Comparison of ENCODE assay signal across 22 mouse cellular contexts in the genomic region with DNA sequence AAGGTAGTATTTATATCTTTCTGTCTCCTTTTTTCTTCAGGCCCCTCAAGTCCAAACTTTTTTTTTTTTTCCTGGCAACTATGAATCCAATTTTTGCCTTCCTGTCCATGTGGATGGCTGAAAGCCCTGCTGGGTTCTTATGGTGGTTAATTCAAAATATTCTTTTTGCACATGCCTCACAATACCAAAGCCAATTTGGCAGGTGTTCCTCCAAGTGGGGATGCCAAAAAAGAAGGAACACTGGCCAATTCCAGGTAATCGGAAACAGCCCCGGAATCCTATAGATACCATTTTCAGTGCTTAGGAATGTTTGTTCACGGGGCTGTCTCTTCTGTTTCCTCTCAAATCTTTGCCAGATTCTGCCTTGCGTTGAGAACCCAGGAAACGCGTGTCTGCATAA.
DNase-seq lines count a peak whose midpoint lies in the region; ATAC-seq and TF ChIP-seq lines count a peak whose summit lies in the region.
"Had no signal": no experiment of that assay in that cellular context is flagged by ENCODE, and none has a peak within 500 bp of the region (broad histone marks: within the 10 kb centered on the region; RNA-seq: fewer than 3 reads in every experiment).

No protein-coding gene starts in this region.

- no peaks in the 10 kb centered on the region for H3K27me3 ChIP-seq in forebrain, postnatal 0 days (ENCODE audit: insufficient read depth, low read length)
- H3K27me3 ChIP-seq in forebrain, embryonic 13.5 days, result no peaks in the 10 kb centered on the region
- H3K27me3 ChIP-seq: CH12.LX; midbrain, embryonic 15.5 days had no signal

- peak; percentile 3 for DNase-seq in cerebellum, adult 11-12 months
- peak; percentile 49 for DNase-seq in forebrain, postnatal 0 days
- peak; percentile 18 for DNase-seq in brain, adult 2 months (ENCODE audit: low read depth, low spot score)
- DNase-seq in cerebellum, postnatal 36 days, result peak; percentile 13 to 27
- DNase-seq in heart, postnatal 36 days, result no peak
- DNase-seq: adrenal gland, adult 2 months; adrenal gland, postnatal 36 days; gastrocnemius, postnatal 10 days; heart, postnatal 14 days; kidney, adult 8-10 months; kidney, postnatal 4 days; liver; lung, adult 2 months; lung, postnatal 10 days had no signal

- H3K4me3 ChIP-seq in forebrain, postnatal 0 days (ENCODE audit: low read depth, low read length), result no peak overlapping the region
- H3K4me3 ChIP-seq in forebrain, embryonic 13.5 days, result no peak overlapping the region
- H3K4me3 ChIP-seq: midbrain, embryonic 15.5 days had no signal

- no peak overlapping the region for H3K9ac ChIP-seq in forebrain, postnatal 0 days
- no peak overlapping the region for H3K9ac ChIP-seq in forebrain, embryonic 13.5 days
- H3K9ac ChIP-seq: liver, embryonic 14.5 days; midbrain, embryonic 15.5 days had no signal

- intact Hi-C loops in heart, postnatal 36 days (cut with DNase I), result no loop called here

- no peak overlapping the region for H3K4me2 ChIP-seq in forebrain, postnatal 0 days (ENCODE audit: low read depth)
- no peak overlapping the region for H3K4me2 ChIP-seq in forebrain, embryonic 13.5 days
- H3K4me2 ChIP-seq: midbrain, embryonic 15.5 days had no signal

- no peaks in the 10 kb centered on the region for H3K4me1 ChIP-seq in forebrain, postnatal 0 days (ENCODE audit: insufficient read depth)
- H3K4me1 ChIP-seq in forebrain, embryonic 13.5 days, result peaks cover 3% of the 10 kb centered on the region
- H3K4me1 ChIP-seq: midbrain, embryonic 15.5 days had no signal

- no peak for ATAC-seq in cerebellum, adult (ENCODE audit: insufficient number of reproducible peaks, low FRiP score, low TSS enrichment)
- no peak for ATAC-seq in forebrain, postnatal 0 days
- ATAC-seq in forebrain, embryonic 13.5 days, result no peak
- ATAC-seq: activated CD4-positive, CD25-positive, alpha-beta regulatory T cell, adult 4 months; intestine, embryonic 16.5 days; midbrain, embryonic 15.5 days had no signal

- 54% methylated on average over 6 of the region's 6 CpGs for WGBS in forebrain, postnatal 0 days
- WGBS in forebrain, embryonic 13.5 days, result 84% methylated on average over 6 of the region's 6 CpGs

- TF ChIP-seq CTCF in forebrain, postnatal 0 days (IDR thresholded peaks at IDR 0.05; ENCODE audit: low read depth), result no peak

- H3K9me3 ChIP-seq in forebrain, postnatal 0 days (ENCODE audit: low read length), result no peaks in the 10 kb centered on the region
- H3K9me3 ChIP-seq in forebrain, embryonic 13.5 days (replicated peaks), result peaks cover 6% of the 10 kb centered on the region
- H3K9me3 ChIP-seq: midbrain, embryonic 15.5 days had no signal

- H3K27ac ChIP-seq in forebrain, postnatal 0 days (ENCODE audit: low read depth, low read length), result no peak overlapping the region
- no peak overlapping the region for H3K27ac ChIP-seq in forebrain, embryonic 13.5 days
- H3K27ac ChIP-seq: kidney, postnatal 0 days; liver, embryonic 14.5 days; midbrain, embryonic 15.5 days had no signal

- no peaks in the 10 kb centered on the region for H3K36me3 ChIP-seq in forebrain, postnatal 0 days (ENCODE audit: insufficient read depth)
- no peaks in the 10 kb centered on the region for H3K36me3 ChIP-seq in forebrain, embryonic 13.5 days (ENCODE audit: poor library complexity, severe bottlenecking)
- H3K36me3 ChIP-seq: midbrain, embryonic 15.5 days had no signal

Comparison
In these comparisons a context has a peak if more than half of its experiments do, and no peak if none do; other contexts are left out.
1. DNase-seq: peak in cerebellum, adult 11-12 months (single experiment), forebrain, postnatal 0 days (single experiment), brain, adult 2 months (single experiment) and cerebellum, postnatal 36 days (2 of 2); none in heart, postnatal 36 days (0 of 2).